Mouse (Mus musculus) liver, postnatal 0 days (tissue): ENCODE results near the gene D10Wsu102e. TPM values are rescaled to one million over a fixed set of nuclear protein-coding genes. Genes with fewer than 3 reads are reported as not detected.
A peak's percentile ranks its signal among the peaks of the same experiment; 100 is the strongest.

Source experiments
- ATAC-seq: fragments of 200-750 bp; cut with Nextera tagmentation; 2 replicates; pipeline ENCODE4 v1.8.0; 2017; ENCODE audit warnings: mild to moderate bottlenecking, moderate library complexity
- DNase-seq: peaks from one replicate; pipeline ENCODE4 v3.0.0-alpha.2; 2016
- H3K27ac ChIP-seq: fragments of 300-500 bp; sonication (generic); 2 replicates; pipeline ENCODE4 v1.5.1; 2014; ENCODE audit warnings: antibody characterized with exemption, moderate library complexity, mild to moderate bottlenecking, low read depth
- H3K27me3 ChIP-seq: fragments of 300-500 bp; sonication (generic); 2 replicates; pipeline ENCODE4 v1.6.1; 2014; ENCODE audit warnings: low read length, control low read depth, mixed read lengths; ENCODE audit not compliant: insufficient read depth
- H3K36me3 ChIP-seq: fragments of 300-500 bp; sonication (generic); replicated peaks from 2 replicates; pipeline ENCODE4 v1.6.1; 2014; ENCODE audit warnings: mild to moderate bottlenecking, control low read depth, low read length, moderate library complexity, mixed read lengths; ENCODE audit not compliant: insufficient read depth
- H3K4me1 ChIP-seq: fragments of 300-500 bp; sonication (generic); 2 replicates; pipeline ENCODE4 v1.6.1; 2014; ENCODE audit warnings: antibody characterized with exemption, mild to moderate bottlenecking, control low read depth; ENCODE audit not compliant: insufficient read depth
- H3K4me2 ChIP-seq: fragments of 300-500 bp; sonication (generic); 2 replicates; pipeline ENCODE4 v1.6.1; 2014; ENCODE audit warnings: low read depth, mild to moderate bottlenecking, low read length, moderate library complexity, mixed read lengths
- H3K4me3 ChIP-seq: fragments of 300-500 bp; sonication (generic); 2 replicates; pipeline ENCODE4 v1.5.1; 2014; ENCODE audit warnings: low read depth, low read length
- H3K9ac ChIP-seq: fragments of 300-500 bp; sonication (generic); replicated peaks from 2 replicates; pipeline ENCODE4 v1.6.1; 2014; ENCODE audit warnings: mild to moderate bottlenecking, moderate library complexity
- H3K9me3 ChIP-seq: fragments of 300-500 bp; sonication (generic); 2 replicates; pipeline ENCODE4 v1.6.1; 2016; ENCODE audit warnings: mild to moderate bottlenecking, control low read depth, low read length, mixed read lengths
- CTCF ChIP-seq: sonication (generic); IDR thresholded peaks from 2 replicates; pipeline ENCODE4 v1.5.1; 2016; ENCODE audit warnings: antibody characterized with exemption, low read depth
- EP300 ChIP-seq: IDR thresholded peaks from 2 replicates; pipeline ENCODE4 v1.6.1; 2016; ENCODE audit warnings: antibody characterized with exemption, low read depth, mild to moderate bottlenecking
- WGBS: fragments of 180-500 bp; shearing (Covaris S2); extraction: QIAGEN DNeasy Blood & Tissue Kit; methylation state at CpG from one replicate; pipeline ENCODE4 v1.1.7; 2014; ENCODE audit not compliant: insufficient replicate concordance; 5-methylcytosine and 5-hydroxymethylcytosine counted together
- polyA plus RNA-seq: library from polyadenylated mRNA; unstranded; fragments of >200 nt; fragmentation: Nextera tagmentation; extraction: Ambion mirVana; gene quantifications from 2 replicates; pipeline ENCODE4 v1.2.1, GENCODE M21; 2015

D10Wsu102e gene
- polyA plus RNA-seq, 1 experiment from 2014 or later = 0.16 TPM

DNA sequence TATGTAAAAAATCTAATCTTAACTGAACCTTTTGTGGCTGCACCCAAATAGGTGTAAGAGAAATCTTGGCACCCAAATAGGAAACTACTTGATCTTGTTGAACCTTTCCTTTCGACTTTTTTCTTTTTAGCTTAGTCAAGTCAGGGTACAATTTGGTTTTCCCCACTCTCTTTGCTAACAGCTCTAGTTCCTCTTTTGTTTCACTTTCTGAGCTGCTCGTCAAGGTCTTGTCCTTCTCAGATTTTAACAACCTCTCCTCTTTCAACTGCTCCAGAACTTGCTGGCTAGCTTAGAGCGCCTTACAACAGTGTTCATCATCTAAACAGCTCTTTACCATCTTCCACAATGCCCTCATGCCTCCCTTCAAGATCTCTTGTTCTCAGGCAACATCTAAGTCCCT lies 97.5 kb downstream of the D10Wsu102e start:
- ATAC-seq (no peak), DNase-seq (no peak)
- Histone ChIP-seq H3K27ac (no peak overlapping the region), H3K36me3 (no peaks in the 10 kb centered on the region), H3K4me2 (no peak overlapping the region), H3K4me3 (no peak overlapping the region), H3K9me3 (peaks cover 18% of the 10 kb centered on the region), H3K4me1 (no peaks in the 10 kb centered on the region), H3K27me3 (no peaks in the 10 kb centered on the region), H3K9ac (no peak overlapping the region)
- TF ChIP-seq CTCF (no peak), EP300 (no peak)
- 72% methylated on average over 3 of the region's 3 CpGs for WGBS

DNA sequence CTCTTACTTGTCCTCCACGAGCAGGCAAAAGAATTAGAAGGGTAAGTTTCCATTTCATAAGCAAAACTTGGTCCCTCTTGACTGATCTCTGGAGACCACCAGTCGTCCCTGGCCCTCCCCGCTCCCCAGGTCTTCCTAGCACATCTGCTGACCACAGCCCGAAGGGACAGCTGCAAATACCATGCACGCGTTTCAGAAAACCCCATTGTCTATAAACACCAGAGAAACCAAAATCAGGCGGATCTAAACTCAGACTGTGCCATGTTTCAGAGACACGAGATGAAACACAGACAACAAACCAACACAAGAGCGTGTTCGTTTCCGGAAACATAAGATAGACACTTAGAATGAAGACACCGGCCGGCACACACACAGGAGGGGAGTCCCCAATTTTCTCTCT lies 115.2 kb downstream of the D10Wsu102e start:
- Histone ChIP-seq H3K27ac (no peak overlapping the region), H3K4me2 (no peak overlapping the region), H3K9ac (no peak overlapping the region), H3K36me3 (no peaks in the 10 kb centered on the region), H3K27me3 (no peaks in the 10 kb centered on the region), H3K4me3 (no peak overlapping the region), H3K4me1 (no peaks in the 10 kb centered on the region), H3K9me3 (no peaks in the 10 kb centered on the region)
- WGBS = 84% methylated on average over 13 of the region's 13 CpGs
- no peak for DNase-seq
- TF ChIP-seq CTCF (no peak), EP300 (no peak)
- no peak for ATAC-seq

DNA sequence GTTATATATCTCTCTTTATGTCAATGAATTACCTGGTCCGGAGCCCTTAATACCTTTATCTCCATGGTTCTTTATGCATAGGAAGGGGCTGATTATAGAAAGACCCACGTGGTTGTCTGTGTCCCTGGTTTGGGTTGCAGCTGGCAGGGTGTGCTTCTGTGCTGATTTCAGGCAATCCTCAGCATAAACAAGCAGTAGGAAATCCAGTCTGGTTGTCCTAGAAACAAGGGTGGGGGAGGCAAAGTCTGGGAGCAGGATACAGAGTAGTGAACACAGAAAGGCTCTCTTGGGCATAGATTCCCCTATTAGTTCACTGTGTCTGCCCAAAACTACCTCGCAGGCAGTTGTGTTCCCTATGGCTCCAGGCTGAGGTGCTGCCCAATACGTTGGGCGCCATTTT lies 117.3 kb downstream of the D10Wsu102e start:
- Histone ChIP-seq H3K27ac (no peak overlapping the region), H3K4me3 (no peak overlapping the region), H3K4me2 (no peak overlapping the region), H3K27me3 (no peaks in the 10 kb centered on the region), H3K9ac (no peak overlapping the region), H3K9me3 (no peaks in the 10 kb centered on the region), H3K4me1 (no peaks in the 10 kb centered on the region), H3K36me3 (no peaks in the 10 kb centered on the region)
- no peak for ATAC-seq
- DNase-seq = no peak
- 68% methylated on average over 5 of the region's 5 CpGs for WGBS
- no peak for TF ChIP-seq CTCF
- TF ChIP-seq EP300 = no peak

DNA sequence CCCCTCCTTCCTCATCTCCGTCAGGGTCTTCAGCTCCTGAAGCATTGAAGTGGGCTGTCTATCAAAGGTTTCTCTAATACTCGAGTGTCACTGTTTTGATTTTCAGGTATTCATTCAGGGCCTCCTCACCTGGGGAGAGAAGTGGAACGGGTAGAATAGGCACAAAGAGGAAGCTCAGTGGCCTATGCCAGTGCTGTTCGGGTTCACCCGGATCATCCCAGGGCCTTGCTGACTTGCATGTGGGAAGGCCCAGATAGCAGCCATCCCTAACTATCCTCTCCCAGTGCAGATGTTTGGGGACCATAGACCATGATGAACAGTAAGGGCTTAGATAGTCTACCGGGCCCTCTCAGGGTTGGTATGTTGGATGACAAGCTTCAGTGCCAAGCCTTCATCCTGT lies 130.5 kb downstream of the D10Wsu102e start:
- ATAC-seq = no peak
- H3K36me3 ChIP-seq = no peaks in the 10 kb centered on the region
- DNase-seq = no peak
- no peak for TF ChIP-seq EP300
- no peak for TF ChIP-seq CTCF
- no peaks in the 10 kb centered on the region for H3K9me3 ChIP-seq
- no peak overlapping the region for H3K9ac ChIP-seq
- 75% methylated on average over 6 of the region's 6 CpGs for WGBS
- H3K27ac ChIP-seq = no peak overlapping the region
- H3K4me2 ChIP-seq = no peak overlapping the region
- H3K4me1 ChIP-seq = no peaks in the 10 kb centered on the region
- H3K4me3 ChIP-seq = no peak overlapping the region
- no peaks in the 10 kb centered on the region for H3K27me3 ChIP-seq

DNA sequence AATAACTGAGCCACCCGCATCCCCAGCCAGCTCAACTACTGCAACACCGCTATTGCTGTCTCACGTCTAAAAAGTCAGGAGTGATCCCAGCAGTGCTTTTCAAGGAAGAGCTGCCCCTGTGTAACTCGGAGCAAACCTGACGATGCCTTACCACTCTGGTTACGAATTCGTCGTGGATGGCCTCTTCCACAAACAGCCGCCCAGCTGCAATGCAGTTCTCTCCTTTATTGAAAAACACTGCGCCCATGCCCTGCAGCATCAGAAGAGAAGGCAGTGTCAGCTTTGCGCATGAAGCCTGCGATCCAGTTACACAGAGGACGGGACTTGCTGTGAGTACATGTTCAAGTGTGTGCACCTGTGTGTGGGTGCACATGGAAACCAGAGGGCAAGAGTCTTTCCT lies 137.3 kb downstream of the D10Wsu102e start:
- no peak for DNase-seq
- H3K36me3 ChIP-seq = no peaks in the 10 kb centered on the region
- no peak overlapping the region for H3K9ac ChIP-seq
- no peak overlapping the region for H3K4me3 ChIP-seq
- H3K27ac ChIP-seq = no peak overlapping the region
- H3K4me1 ChIP-seq = no peaks in the 10 kb centered on the region
- no peaks in the 10 kb centered on the region for H3K9me3 ChIP-seq
- TF ChIP-seq CTCF = no peak
- TF ChIP-seq EP300 = no peak
- no peak overlapping the region for H3K4me2 ChIP-seq
- ATAC-seq = no peak
- 81% methylated on average over 13 of the region's 13 CpGs for WGBS
- no peaks in the 10 kb centered on the region for H3K27me3 ChIP-seq

DNA sequence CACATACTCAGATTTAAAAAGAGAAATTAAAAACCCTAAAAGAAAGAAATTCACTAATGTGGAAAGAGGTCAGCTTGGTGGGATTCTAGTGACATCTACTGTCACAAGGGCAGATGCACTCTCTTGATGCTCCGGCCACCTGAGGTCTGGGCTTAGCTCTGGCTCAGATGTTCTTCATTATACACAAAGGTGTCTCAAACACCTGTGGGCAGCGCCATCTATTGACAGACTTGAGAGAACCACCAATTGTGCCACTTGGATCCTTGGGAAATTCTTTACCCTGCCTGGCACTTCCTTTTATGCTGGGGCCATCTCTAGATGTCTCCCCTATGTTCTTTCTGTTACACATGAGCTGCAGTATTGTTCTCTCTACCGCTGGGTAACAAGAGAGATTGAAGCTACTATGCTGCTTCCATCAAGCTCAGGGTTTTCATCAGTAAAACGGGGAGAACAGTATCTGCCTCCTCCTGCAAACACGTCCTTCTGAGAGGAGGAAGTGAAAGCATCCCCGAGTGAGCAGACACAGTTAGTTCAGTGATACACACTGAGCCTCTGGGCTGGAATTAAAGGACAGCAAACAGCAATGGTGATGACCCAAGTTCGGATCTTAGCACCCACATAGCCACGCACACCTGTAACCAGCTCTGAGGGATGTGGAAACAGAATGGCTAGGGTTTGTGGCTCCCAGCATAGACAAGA lies 149.1 kb downstream of the D10Wsu102e start:
- WGBS = 50% methylated on average over 8 of the region's 8 CpGs
- no peak for TF ChIP-seq EP300
- TF ChIP-seq CTCF = peak; percentile 40

More for the DNA sequence above, 149.1 kb downstream of the D10Wsu102e start:
- Histone ChIP-seq H3K9ac (no peak overlapping the region), H3K4me2 (no peak overlapping the region), H3K4me3 (no peak overlapping the region), H3K4me1 (no peaks in the 10 kb centered on the region), H3K36me3 (no peaks in the 10 kb centered on the region), H3K9me3 (no peaks in the 10 kb centered on the region), H3K27me3 (no peaks in the 10 kb centered on the region), H3K27ac (no peak overlapping the region)
- DNase-seq (no peak), ATAC-seq (no peak)
